Mouse (Mus musculus) MEL (cell line): ENCODE data around the gene Pou5f1. TPM values are rescaled to one million over a fixed set of nuclear protein-coding genes. Genes with fewer than 3 reads are reported as not detected.
A peak's percentile ranks its signal among the peaks of the same experiment; 100 is the strongest.
"Not testable (repeated sequence)": the region's sequence is repeated elsewhere in the genome, so short reads cannot be mapped to it uniquely, and the experiment has no call there.

Experiments
- DNase-seq: peaks from one replicate; pipeline ENCODE4 v3.0.0; 2011; ENCODE audit warnings: low read depth, low spot score
- H3K27ac ChIP-seq: 2 replicates; pipeline ENCODE4 v1.5.1; 2012; ENCODE audit warnings: low read depth, mild to moderate bottlenecking, control low read depth, low read length, moderate library complexity; ENCODE audit not compliant: control insufficient read depth
- H3K27me3 ChIP-seq, 2 experiments: fragments of 150-350 bp in 1 of 2; sonication (generic) in 1 of 2; 2 replicates each; pipeline ENCODE4 v1.6.1; 2012; ENCODE audit warnings: low read length in 2 of 2, mild to moderate bottlenecking in 2 of 2, improper control_type of control experiment in 1 of 2, moderate library complexity in 1 of 2; ENCODE audit not compliant: insufficient read depth in 2 of 2, control insufficient read depth in 1 of 2
- H3K36me3 ChIP-seq, 2 experiments: 2 replicates each; pipeline ENCODE4 v1.6.1; 2012 to 2014; ENCODE audit warnings: low read length in 2 of 2, improper control_type of control experiment in 1 of 2, inconsistent platforms in 1 of 2, mild to moderate bottlenecking in 1 of 2; ENCODE audit not compliant: insufficient read depth in 2 of 2, control insufficient read depth in 1 of 2
- H3K4me1 ChIP-seq, 2 experiments: fragments of 150-350 bp in 1 of 2; sonication (generic) in 1 of 2; 2 replicates each; pipeline ENCODE4 v1.6.1; 2012; ENCODE audit warnings: low read length in 2 of 2, improper control_type of control experiment in 1 of 2, mild to moderate bottlenecking in 1 of 2; ENCODE audit not compliant: insufficient read depth in 2 of 2, control insufficient read depth in 1 of 2
- H3K4me3 ChIP-seq, 2 experiments: fragments of 150-350 bp in 1 of 2; sonication (generic) in 1 of 2; 2 replicates each; pipeline ENCODE4 v1.5.1; 2012; ENCODE audit warnings: low read depth in 2 of 2, low read length in 2 of 2, mild to moderate bottlenecking in 2 of 2, moderate library complexity in 2 of 2, control low read depth in 1 of 2, improper control_type of control experiment in 1 of 2; ENCODE audit not compliant: control insufficient read depth in 1 of 2, insufficient read depth in 1 of 2
- H3K79me2 ChIP-seq: 2 replicates; pipeline ENCODE4 v1.6.1; 2012; ENCODE audit warnings: mild to moderate bottlenecking, low read length, moderate library complexity; ENCODE audit not compliant: control insufficient read depth, poor library complexity, insufficient read depth
- H3K9ac ChIP-seq: 2 replicates; pipeline ENCODE4 v1.6.1; 2012; ENCODE audit warnings: low read depth, mild to moderate bottlenecking, control low read depth, low read length, moderate library complexity; ENCODE audit not compliant: control insufficient read depth, poor library complexity, severe bottlenecking
- H3K9me3 ChIP-seq: fragments of 150-350 bp; sonication (generic); replicated peaks from 2 replicates; pipeline ENCODE4 v1.6.1; 2012; ENCODE audit warnings: mild to moderate bottlenecking, low read length, improper control_type of control experiment, moderate library complexity; ENCODE audit not compliant: insufficient read depth
- CTCF ChIP-seq, 3 experiments: IDR thresholded peaks in 2 of 3; conservative IDR thresholded peaks in 1 of 3; 2 replicates each; pipeline ENCODE4 v1.5.1; 2011 to 2012; ENCODE audit warnings: low read length in 3 of 3, low read depth in 2 of 3, mild to moderate bottlenecking in 2 of 3, improper control_type of control experiment in 1 of 3, inconsistent platforms in 1 of 3, mixed read lengths in 1 of 3, moderate library complexity in 1 of 3; ENCODE audit not compliant: control insufficient read depth in 1 of 3, insufficient read depth in 1 of 3, poor library complexity in 1 of 3, severe bottlenecking in 1 of 3
- ELF1 ChIP-seq: IDR thresholded peaks from 2 replicates; pipeline ENCODE4 v1.6.1; 2014; ENCODE audit warnings: low read depth, mild to moderate bottlenecking, inconsistent platforms, low read length, improper control_type of control experiment, moderate library complexity
- EP300 ChIP-seq, 2 experiments: IDR thresholded peaks; 2 replicates each; pipeline ENCODE4 v1.6.1; 2011; ENCODE audit warnings: improper control_type of control experiment in 2 of 2, low read length in 2 of 2, low read depth in 1 of 2, mild to moderate bottlenecking in 1 of 2
- GATA1 ChIP-seq: IDR thresholded peaks from 2 replicates; pipeline ENCODE4 v1.6.1; 2011; ENCODE audit warnings: low read depth, low read length, improper control_type of control experiment
- MAFK ChIP-seq: IDR thresholded peaks from 2 replicates; pipeline ENCODE4 v1.6.1; 2011; ENCODE audit warnings: low read depth, mild to moderate bottlenecking, low read length, improper control_type of control experiment, borderline replicate concordance
- MAZ ChIP-seq: IDR thresholded peaks from 2 replicates; pipeline ENCODE4 v1.6.1; 2012; ENCODE audit warnings: low read depth, mild to moderate bottlenecking, inconsistent platforms, low read length, improper control_type of control experiment
- MXI1 ChIP-seq: IDR thresholded peaks from 2 replicates; pipeline ENCODE4 v1.6.1; 2011; ENCODE audit warnings: mild to moderate bottlenecking, low read depth, low read length, improper control_type of control experiment
- MYB ChIP-seq: IDR thresholded peaks from 2 replicates; pipeline ENCODE4 v1.6.1; 2011; ENCODE audit warnings: mild to moderate bottlenecking, low read depth, low read length, improper control_type of control experiment
- POLR2A ChIP-seq, 2 experiments: IDR thresholded peaks; 2 replicates each; pipeline ENCODE4 v1.6.1; 2011 to 2012; ENCODE audit warnings: low read length in 2 of 2, mild to moderate bottlenecking in 2 of 2, control low read depth in 1 of 2, improper control_type of control experiment in 1 of 2, low read depth in 1 of 2, moderate library complexity in 1 of 2; ENCODE audit not compliant: control insufficient read depth in 1 of 2, insufficient read depth in 1 of 2, poor library complexity in 1 of 2
- RAD21 ChIP-seq: IDR thresholded peaks from 2 replicates; pipeline ENCODE4 v1.6.1; 2011; ENCODE audit warnings: mild to moderate bottlenecking, low read depth, low read length, improper control_type of control experiment
- RCOR1 ChIP-seq: IDR thresholded peaks from 2 replicates; pipeline ENCODE4 v1.6.1; 2012; ENCODE audit warnings: low read depth, mild to moderate bottlenecking, inconsistent platforms, low read length, improper control_type of control experiment
- TCF12 ChIP-seq: IDR thresholded peaks from 2 replicates; pipeline ENCODE4 v1.6.1; 2014; ENCODE audit warnings: low read depth, mild to moderate bottlenecking, inconsistent platforms, low read length, improper control_type of control experiment, moderate library complexity
- ZNF384 ChIP-seq: IDR thresholded peaks from 2 replicates; pipeline ENCODE4 v1.6.1; 2012; ENCODE audit warnings: low read depth, mild to moderate bottlenecking, inconsistent platforms, low read length, improper control_type of control experiment
- polyA plus RNA-seq, 2 experiments: library from polyadenylated mRNA; stranded (reverse) in 1 of 2; unstranded in 1 of 2; fragments of >175 nt in 1 of 2; fragments of >200 nt in 1 of 2; gene quantifications; 2 replicates each; pipeline versions ENCODE4 v1.2.1 to v1.2.4; 2012; ENCODE audit warnings: low replicate concordance in 2 of 2, low read depth in 1 of 2; ENCODE audit not compliant: insufficient read length in 2 of 2, insufficient read depth in 1 of 2, missing spikeins in 1 of 2
- total RNA-seq: library from RNA; depleted of rRNA; stranded (reverse); fragments of 300-350 nt; gene quantifications from 2 replicates; pipeline ENCODE4 v1.2.3, GENCODE M21; 2012

The Pou5f1 gene
- total and polyA plus RNA-seq, 3 experiments: not detected

DNA sequence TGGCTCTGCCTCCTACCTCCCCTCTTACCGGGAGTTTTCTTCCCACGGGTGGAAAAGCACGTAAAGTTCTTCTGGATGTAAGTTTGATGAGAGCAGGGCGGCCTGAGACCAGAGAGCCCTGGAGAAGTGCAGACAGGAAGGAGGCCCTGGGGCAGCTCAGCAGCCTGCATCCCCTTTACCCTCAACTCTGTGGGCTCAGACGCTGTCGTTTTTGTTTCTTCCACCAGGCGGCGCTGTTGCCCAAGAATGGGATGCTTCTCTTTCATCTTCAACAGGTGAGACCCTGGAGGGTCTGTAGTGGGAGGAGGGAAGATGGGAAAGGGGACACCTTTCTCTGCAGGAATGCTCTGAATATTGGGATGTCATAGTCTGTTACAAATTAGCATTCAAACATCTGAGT, 40.2 kb upstream of the Pou5f1 start:
- H3K9me3 ChIP-seq, H3K4me1 ChIP-seq, H3K79me2 ChIP-seq: not testable (repeated sequence)
- TF ChIP-seq RAD21: peak; percentile 6
- TF ChIP-seq CTCF (IDR thresholded peaks at IDR 0.05 in 2 of 3, conservative IDR thresholded peaks at IDR 0.05 in 1 of 3; ENCODE audit: control insufficient read depth in 1 of 3, insufficient read depth in 1 of 3, low read depth in 2 of 3, low read length in 3 of 3, poor library complexity in 1 of 3, severe bottlenecking in 1 of 3): peak in 2 of 3 experiments; percentile 36 to 54; a peak in 4 of 6 replicates
- TF ChIP-seq, all 39 proteins: peak for 2; not testable (repeated sequence) for 37
- H3K27ac ChIP-seq, H3K9ac ChIP-seq, H3K4me3 ChIP-seq, DNase-seq, H3K36me3 ChIP-seq, H3K27me3 ChIP-seq: not testable (repeated sequence)

DNA sequence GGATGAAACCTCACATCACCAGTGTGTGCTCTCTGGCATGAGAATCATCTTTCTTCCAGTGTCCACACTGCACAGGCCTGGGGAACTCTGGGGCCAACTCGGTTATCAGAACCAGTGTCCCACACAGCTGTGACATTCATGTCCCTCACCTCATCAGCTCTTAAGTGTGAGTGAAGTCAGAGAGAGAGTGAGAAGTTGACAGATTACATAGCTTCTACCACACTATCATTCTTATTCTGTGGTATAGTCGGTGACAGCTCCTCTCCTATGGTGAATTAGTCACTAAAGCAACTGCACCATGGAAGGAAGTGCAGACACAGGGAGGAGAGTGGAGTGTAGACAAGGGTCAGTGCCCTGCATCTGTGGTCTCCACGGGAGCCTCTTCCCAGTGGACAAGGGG, 36.9 kb upstream of the Pou5f1 start:
- H3K79me2 ChIP-seq, DNase-seq, H3K27ac ChIP-seq, H3K9ac ChIP-seq, H3K9me3 ChIP-seq, H3K36me3 ChIP-seq, H3K4me3 ChIP-seq, H3K4me1 ChIP-seq, H3K27me3 ChIP-seq: not testable (repeated sequence)

- H3K79me2 ChIP-seq: no peaks in the 10 kb centered on the region
- H3K4me3 ChIP-seq: no peak within 1 kb of the TSS
- no peaks in the 10 kb centered on the region for H3K4me1 ChIP-seq
- H3K27me3 ChIP-seq: no peaks in the 10 kb centered on the region
- H3K36me3 ChIP-seq: no peaks in the 10 kb centered on the region
- TF ChIP-seq MAFK: no peak
- TF ChIP-seq POLR2A (IDR thresholded peaks at IDR 0.05; ENCODE audit: control insufficient read depth in 1 of 2, insufficient read depth in 1 of 2, low read depth in 1 of 2, low read length in 2 of 2, poor library complexity in 1 of 2): no peak
- TF ChIP-seq MAZ: no peak
- no peak for TF ChIP-seq CTCF (IDR thresholded peaks at IDR 0.05 in 2 of 3, conservative IDR thresholded peaks at IDR 0.05 in 1 of 3; ENCODE audit: control insufficient read depth in 1 of 3, insufficient read depth in 1 of 3, low read depth in 2 of 3, low read length in 3 of 3, poor library complexity in 1 of 3, severe bottlenecking in 1 of 3)
- TF ChIP-seq GATA1: no peak
- TF ChIP-seq EP300 (IDR thresholded peaks at IDR 0.05; ENCODE audit: low read depth in 1 of 2, low read length in 2 of 2): no peak
- no peak for TF ChIP-seq ELF1
- no peak for TF ChIP-seq TCF12
- no peak for TF ChIP-seq MYB
- TF ChIP-seq RCOR1: no peak
- no peak for TF ChIP-seq ZNF384
- no peak for TF ChIP-seq MXI1
- no peak within 1 kb of the TSS for H3K9ac ChIP-seq
- DNase-seq: no peak
- H3K27ac ChIP-seq: no peak within 1 kb of the TSS
- no peaks in the 10 kb centered on the region for H3K9me3 ChIP-seq
Observed at GRCm38 (mm10) chr17:35469842-35470751, 35.7 kb upstream of the Pou5f1 start, which contains the start of gene H2-Q10. TSS of gene H2-Q10 (plus strand) at chr17:35470089.
